Mouse (Mus musculus) adrenal gland, postnatal 14 days (tissue): ENCODE data around the gene Gm17693. TPM values are rescaled to one million over a fixed set of nuclear protein-coding genes. Genes with fewer than 3 reads are reported as not detected.
"Not testable (repeated sequence)": the region's sequence is repeated elsewhere in the genome, so short reads cannot be mapped to it uniquely, and the experiment has no call there.

Experiments used
- DNase-seq: peaks from one replicate; pipeline ENCODE4 v3.0.0; 2021; ENCODE audit warnings: mixed read lengths
- long read RNA-seq, 2 experiments: library from polyadenylated mRNA; stranded (forward); transcript quantifications; one replicate each; pipeline ENCODE4 v2.0.0; 2021
- total RNA-seq: library from RNA; stranded (reverse); gene quantifications from 2 replicates; pipeline ENCODE4 v1.2.3, GENCODE M21; 2021

Gene Gm17693
- not detected in 2 replicates for total RNA-seq
- long read RNA-seq, experiment 1 = 0 reads
- long read RNA-seq, experiment 2 = 0 reads

GRCm38 (mm10) chrX:125705144-125705543, at the start of gene Gm17693:
Gene Gm17693 (plus strand): TSS chrX:125705444.
- DNase-seq = not testable (repeated sequence)
